Mouse (Mus musculus): ENCODE measurements around the gene Fbxw17.
"Not testable (repeated sequence)": the region's sequence is repeated elsewhere in the genome, so short reads cannot be mapped to it uniquely, and the experiment has no call there.

Fbxw17 gene

DNA sequence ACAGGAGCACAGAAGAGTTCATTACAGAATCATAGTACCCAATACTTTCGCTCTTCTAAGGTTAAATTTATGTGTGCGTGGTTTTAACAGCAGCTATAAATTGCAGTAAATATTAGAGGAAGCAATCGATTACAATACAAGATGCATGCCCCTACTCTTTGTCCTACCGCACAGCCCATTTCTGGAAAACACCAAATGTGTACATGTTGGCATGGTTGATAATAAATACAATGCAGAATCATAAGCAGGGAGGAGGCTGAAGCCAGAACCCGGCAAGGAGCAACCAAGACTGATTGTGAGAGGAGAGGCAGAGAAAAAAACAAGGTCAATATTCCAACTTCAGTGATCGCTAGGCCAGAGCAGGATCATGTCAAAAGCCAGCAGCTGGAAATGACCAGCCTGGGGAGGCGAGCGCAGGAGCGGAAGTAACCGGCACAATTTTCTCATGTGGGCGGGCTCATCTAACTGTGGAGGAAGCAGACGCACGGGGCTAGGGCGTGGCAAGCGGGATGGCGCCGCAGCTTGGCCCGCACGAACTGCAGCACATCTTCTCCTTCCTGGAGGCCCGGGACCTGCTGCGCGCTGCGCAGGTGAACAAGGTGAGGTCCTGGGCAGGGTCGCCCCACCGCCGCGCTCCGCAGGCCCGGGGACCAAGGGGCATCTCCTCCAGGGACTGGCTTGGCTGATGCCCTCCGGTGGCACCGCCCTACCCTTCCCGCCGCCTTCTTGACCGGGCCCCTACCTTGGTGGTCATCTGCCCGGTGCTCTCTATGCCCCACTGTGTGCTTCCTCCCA lies at the start of gene Fbxw17:
TSS of gene Fbxw17 (plus strand) at position 476 of the 795 bp plus-strand sequence.
- DNase-seq: peak; percentile 79 to 85

DNA sequence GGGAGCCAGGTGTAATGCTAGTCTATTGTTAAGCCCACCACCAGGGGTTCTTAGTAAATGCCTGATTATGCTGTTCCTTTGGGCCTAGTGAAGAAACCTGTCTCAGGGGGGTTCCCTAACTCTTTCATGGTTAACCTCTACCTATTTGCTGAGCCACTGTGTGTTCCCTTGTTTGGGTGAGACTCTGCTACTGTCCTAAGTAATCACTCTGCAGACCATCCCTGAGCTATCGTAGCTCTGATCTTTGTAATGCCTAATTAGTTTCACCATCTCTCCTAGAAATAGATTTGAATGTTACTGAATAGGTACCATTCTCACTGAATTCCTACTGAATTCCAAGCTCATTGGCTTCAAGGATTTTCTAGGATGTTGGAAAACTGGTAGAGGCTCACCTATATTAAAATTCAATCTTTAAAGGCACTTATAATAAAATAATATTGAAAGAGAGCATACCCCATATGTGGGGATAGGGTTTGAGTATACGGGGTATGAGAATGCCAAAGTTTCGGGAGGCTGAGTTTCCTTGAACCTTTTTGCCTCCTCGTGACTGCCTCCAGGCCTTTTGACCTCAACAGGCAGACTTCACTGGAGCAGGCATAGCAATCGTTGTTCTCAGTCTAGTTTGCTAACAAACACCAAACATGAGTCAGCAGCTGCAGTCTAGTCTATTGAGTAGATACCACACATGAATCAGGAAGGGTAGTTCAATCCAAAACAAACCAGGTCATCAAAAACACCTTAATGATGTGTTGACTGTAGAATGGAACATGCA lies 44.5 kb upstream of the Fbxw17 start:
- DNase-seq: not testable (repeated sequence)

DNA sequence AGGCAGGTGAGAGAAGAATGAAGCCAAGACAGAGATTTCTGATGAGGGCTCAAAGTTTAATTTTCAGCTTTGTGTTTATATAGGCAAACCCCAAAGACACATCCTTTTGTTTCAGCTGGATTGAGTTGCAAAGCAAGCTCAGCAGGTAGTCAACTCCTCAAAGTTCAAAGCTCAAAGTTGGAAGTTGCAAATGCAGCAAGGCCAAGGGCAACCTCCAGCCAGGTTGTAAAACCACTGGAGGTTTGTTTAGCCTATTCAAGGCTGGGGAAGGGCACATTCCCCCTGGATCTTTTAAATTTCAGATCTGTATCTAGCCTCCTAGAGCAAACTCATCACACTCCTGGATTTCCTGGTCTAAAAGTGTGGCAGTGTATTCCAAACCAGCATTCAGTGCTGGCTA lies 28.5 kb upstream of the Fbxw17 start:
- DNase-seq: not testable (repeated sequence)

DNA sequence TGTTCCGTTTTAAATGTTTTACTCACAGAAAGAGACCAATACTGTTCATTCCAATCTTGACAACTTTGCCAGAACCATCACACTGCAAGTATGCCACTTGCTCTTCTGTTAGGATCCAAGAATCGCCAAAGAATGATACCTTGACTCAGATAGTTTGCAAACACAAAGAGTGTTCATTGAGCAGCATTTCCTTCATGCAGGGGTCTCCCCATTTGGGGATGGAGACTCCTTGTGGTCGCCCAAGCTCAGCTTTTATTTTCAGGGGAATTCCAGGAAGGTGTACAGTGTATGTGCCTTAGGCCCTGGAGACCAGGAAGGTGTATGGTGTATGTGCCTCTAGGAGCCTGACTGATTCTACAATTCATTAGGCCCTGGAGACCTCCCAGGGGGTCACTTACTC lies 757 bp downstream of the Fbxw17 start:
- DNase-seq: peak in 1 of 2 experiments; percentile 4

DNA sequence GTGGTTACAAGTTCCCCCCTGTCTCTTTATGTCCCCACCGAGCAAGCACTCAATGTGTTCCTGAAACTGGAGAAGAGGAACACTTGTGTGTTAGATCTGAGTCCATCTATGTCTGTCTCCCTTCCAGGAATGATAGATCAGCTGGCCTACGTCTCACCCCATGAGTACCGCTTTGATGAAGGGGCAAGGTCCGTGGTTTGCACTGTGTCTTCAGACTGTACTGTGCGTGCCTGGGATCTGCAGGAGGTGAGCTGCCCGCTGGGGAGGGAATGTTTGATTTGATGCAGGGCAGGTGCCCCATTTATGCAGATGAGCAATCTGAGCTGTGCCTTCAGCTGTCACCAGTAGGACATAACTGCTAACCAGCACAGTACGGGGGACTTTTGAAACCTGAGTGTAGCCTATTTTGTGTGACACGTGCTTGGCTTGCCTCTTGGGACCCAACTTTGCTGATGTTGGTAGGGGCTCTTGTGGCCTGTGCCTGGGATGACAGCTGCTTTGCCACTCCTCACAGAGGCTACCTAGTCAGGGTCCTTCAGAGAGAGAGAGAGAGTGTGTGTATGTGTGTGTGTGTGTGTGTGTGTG lies 6.1 kb downstream of the Fbxw17 start:
- no peak for DNase-seq

DNA sequence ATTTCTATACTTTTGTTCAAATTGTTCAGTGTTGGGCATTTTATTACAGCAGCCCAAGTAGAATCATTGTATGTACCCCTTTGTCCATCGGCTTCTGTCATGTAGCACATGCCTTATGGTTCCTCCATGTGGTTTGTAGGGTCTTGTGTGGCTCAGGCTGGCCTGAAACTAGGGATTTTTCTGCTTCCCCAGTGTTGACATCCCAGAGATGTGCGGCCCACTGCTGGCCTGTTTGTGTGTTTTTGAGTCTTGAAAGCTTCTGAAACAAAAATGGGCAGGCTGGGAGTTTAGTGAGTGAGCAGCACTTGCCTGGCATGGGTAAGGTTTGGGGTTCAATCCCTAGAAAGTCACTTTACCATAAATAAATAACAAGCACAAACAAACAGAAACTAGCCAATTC lies 6.9 kb downstream of the Fbxw17 start:
- no peak for DNase-seq

DNA sequence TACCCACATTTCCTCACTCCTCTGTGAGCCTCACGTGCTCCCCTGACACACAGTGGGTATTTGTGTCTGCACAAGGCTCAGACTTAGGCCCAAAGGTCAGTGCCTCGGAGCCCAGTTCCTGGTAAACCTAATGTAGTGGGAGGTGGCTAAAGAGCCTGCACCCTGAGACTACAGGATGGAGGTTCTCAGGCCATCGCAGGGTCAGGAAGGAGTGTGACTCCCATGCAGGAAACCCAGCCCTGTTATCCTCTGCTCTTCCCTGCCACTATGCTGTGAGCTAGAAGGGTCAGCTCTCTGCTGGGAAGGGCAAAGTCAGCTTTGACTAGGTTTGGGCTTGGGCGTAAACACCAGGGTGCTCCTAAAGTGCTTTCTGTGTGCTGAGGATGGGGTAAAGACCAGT lies 9.0 kb downstream of the Fbxw17 start:
- DNase-seq: no peak

DNA sequence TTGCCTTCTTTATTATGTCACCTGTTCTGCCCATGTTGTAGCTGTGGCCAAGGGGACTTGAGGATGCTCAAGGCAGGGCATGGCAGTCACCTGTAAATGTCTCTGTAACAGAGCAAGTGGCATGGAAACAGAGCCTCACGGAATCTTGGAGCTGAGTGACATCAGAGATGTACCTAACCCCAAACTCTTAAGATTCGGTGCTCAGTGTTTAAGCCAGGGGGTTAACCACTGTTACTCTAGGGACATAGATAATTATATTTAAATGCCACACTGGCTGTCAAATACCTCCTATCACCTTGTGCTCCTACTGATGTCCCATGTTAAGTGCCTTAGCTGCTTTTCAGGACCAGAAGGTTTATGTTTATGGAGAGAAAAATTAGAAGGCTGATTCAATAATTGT lies 26.1 kb downstream of the Fbxw17 start, which contains the start of gene Gm47429:
TSS of gene Gm47429 (minus strand) at position 101 of the 400 bp plus-strand sequence.
- DNase-seq: no peak

DNA sequence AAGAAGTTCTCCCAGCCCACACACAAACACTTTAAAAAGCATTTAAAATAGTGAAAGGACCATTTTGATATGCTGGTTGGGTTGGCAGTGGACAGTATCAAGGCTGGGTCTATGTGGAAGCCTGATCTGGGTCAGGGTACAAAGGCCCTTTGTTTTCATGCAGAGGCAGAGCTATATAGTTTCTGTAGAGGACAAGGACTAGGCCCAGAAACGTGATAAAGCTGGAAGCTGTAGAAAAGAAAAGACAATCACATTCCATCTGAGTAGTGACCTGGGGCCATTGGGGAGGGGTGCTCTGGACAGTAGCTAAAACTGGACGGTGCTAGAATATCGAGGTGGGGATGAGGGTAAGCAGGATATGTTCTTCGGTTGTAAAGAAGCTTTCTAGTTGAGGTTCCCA lies 27.6 kb downstream of the Fbxw17 start:
- DNase-seq: no peak

DNA sequence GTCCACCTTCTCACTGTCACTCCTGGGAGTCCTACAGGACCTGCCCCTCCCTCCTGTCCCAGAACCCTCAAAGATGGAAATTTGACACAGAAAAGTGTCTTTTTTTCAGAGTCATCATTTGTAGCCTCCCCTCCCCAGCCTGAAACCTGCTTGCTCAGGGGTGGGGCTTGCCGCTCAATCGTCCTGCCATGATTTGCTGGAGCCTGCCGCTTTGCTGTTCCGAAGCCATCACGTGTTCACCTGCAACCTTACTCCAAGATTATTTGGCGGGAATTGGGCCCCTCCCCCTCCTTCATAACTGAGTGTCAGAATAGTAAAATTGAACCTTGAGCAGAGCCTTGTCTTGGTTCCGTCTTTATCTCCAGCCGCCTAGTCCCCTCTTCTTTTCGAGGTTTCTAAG lies 34.6 kb downstream of the Fbxw17 start:
- not testable (repeated sequence) for DNase-seq

DNA sequence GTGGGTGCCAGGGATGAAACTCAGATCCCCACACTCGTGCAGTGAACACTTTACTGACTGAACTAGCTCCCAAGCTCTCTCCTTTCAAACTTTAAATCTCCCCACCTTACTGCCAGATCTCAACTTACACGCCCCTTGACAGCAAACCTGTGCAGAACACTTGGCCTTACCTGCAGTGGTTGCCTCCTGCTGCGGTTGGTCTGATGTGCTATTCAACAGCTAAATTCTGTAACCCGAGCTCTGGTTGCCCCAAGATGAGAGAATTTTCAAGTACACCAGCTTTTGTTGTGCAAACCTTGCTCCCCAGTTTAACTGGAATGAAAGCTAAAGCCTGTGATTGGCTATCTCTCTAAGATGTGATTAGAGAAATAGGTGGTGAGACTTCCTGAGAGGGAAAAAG lies 35.8 kb downstream of the Fbxw17 start:
- no peak for DNase-seq

DNA sequence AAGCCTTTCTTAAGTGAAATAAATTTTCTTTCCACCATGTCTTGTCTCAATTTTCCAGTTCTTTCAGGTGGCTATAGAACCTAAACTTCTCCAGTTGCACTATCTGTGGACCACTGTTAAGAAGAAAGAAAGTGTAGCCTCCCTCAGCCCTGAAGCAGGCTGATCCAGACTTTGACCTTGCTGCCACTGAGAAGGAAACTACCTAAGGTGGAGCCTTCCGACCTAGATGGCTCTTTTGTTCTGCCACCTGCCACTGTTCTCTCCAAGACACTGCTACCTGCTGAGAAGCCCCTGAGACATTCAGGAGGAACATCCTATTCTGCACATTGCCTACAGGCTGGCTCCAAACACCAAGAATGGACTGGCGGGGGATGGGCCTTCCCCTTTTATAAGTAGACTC lies 42.8 kb downstream of the Fbxw17 start:
- DNase-seq: not testable (repeated sequence)

DNA sequence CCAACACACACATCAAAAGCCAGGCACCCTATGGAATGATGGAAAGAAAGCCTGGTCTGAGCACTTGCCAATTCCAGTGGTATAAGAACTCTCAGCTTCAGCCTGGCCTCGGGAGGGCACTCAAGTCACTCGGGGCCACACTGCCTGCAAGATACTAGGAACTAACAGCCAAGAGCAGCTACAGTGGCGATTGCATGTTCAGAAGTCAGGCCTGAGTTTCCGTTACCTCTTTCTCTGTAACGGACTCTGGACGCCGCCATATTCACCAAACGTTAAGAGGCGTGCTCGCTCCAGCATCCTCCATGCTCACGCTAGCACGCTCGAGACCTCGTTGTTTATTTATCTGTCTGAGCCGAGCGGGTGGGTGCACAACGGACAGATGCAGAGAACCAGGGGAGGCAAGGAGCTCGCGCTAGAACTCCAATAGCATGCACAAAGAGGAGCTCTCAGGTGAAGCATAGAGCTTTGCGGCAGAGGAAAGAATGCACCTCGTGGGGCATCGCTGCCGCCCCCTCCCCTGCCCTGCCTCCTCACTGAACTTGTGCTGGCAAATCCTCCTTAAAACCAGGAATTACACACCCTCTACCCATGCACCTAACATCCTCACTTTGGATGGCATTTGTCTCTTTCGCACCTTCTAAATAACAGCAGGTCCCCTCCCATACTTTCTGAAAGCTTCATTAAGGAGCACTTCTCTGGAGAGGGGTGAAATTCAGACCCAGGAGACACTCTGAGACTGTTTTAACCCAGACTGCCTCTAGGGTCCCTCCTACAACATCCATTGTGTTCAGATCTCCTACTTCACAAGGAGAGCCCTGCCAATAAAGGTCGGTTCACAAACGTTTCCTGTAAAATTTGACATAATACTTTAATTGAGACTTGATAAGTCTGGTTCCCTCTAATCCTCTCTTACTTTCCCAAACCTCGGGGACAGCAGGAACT lies 47.2 kb downstream of the Fbxw17 start:
- DNase-seq: no peak

DNA sequence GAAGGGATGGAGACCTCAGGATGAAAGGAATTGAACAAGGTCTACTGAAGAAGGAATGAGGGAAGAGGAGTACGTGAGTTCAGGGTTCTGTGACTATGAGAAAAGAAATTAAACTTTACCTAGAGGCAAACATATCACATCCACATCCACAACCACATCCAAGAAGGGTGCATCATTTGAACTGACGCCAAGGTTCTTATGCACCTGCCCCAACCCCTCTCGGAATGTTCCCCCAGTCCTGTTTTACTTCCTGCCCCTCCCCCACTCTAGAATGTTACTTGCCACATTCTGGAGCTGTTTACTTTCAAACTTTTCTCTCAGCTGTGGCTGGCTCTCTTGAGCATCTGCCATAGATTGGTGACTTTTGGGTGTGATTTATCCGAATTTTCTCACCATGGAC lies 49.3 kb downstream of the Fbxw17 start, which contains the start of gene Nutm2:
TSS of gene Nutm2 (plus strand) at position 301 of the 400 bp plus-strand sequence.
- no peak for DNase-seq
